Mouse (Mus musculus) heart, postnatal 14 days (tissue): ENCODE results near the gene Khnyn. TPM values are rescaled to one million over a fixed set of nuclear protein-coding genes. Genes with fewer than 3 reads are reported as not detected.
A peak's percentile ranks its signal among the peaks of the same experiment; 100 is the strongest.

Experiments used
- DNase-seq, 2 experiments: peaks; one replicate each; pipeline ENCODE4 v3.0.0; 2021 to 2022
- intact Hi-C: fragments of 180-260 bp; cut with DNase I; formaldehyde crosslinking; loops from one replicate; pipeline ENCODE4 v1.15.1; 2025
- long read RNA-seq, 2 experiments: library from polyadenylated mRNA; stranded (forward); transcript quantifications; one replicate each; pipeline ENCODE4 v2.0.0; 2021
- total RNA-seq, 2 experiments: library from RNA; stranded (reverse); gene quantifications; 2 replicates each; pipeline ENCODE4 v1.2.3; 2021

Gene Khnyn
- 10 to 100 TPM; 13.4 to 14.3 TPM for total RNA-seq
- long read RNA-seq, experiment 1, transcript Khnyn-201 (8 exons, 3,898 nt) = major isoform, 6 of 14 reads
- long read RNA-seq, experiment 1, partial matches to known transcripts = 1 of 14 reads
- long read RNA-seq, experiment 1, other reads (novel, unspliced or antisense) = 7 of 14 reads
- long read RNA-seq, experiment 2, full-length matches to known transcripts = 9 of 13 reads
- long read RNA-seq, experiment 2, partial matches to known transcripts = 1 of 13 reads
- long read RNA-seq, experiment 2, other reads (novel, unspliced or antisense) = 3 of 13 reads

DNA sequence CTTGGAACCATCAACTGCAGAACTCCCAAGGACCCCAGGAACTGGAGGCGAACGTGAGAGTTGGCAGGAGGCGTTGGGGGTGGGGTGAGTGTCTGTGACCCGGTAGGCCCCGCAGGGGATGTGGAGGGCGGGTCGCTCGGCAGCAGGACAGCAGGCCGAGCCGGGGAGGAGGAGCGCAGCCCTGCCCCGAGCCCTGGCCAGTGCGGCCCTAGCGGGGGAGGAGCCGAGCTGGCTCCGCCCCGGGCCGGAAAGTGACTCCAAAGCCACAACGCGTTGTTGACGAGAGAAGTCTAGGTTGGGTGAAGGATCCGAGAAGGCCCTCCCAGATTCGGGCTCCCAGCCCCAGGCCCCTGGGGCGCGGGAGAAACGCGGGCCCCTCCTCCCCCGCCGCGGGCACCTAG lies at the start of gene Khnyn:
Khnyn (plus strand) TSS at position 235 of the 401 bp plus-strand sequence.
- peak; percentile 94 to 95 for DNase-seq
- intact Hi-C loops = no loop called here

DNA sequence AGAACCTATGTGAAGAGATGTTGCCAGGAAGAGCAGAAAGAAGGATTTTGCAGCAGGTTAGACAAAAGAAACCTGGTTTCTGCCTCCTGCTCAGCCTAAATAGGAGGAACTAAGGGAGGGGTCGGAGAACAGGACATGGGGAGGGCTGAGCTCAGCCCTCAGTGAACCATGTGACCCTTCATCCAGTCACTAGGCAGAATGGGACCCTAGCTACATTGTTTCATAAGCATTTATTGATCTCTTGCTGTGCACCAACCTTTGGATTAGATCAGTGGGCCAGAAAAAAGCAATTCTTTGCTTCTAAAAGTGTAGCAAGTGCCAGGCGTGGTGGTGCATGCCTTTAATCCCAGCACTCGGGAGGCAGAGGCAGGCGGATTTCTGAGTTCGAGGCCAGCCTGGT lies 46.4 kb upstream of the Khnyn start:
- DNase-seq = no peak
- intact Hi-C loops = no loop called here

DNA sequence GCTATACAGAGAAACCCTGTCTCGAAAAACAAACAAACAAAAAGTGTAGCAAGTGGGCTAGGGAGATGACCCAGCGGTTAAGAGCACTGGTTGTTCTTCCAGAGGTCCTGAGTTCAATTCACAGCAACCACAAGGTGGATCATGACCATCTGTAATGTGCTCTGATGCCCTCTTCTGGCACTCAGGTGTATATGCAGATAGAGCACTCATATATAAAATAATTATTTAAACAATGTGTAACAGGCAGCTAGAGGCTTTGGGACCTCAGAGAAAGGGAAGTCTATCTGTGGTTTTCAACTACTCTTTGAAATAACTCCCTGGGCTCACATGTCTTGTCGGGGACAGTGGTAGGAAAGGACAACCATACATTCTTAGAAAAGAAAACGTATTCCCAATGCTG lies 46.0 kb upstream of the Khnyn start:
- intact Hi-C loops = no loop called here
- no peak for DNase-seq

DNA sequence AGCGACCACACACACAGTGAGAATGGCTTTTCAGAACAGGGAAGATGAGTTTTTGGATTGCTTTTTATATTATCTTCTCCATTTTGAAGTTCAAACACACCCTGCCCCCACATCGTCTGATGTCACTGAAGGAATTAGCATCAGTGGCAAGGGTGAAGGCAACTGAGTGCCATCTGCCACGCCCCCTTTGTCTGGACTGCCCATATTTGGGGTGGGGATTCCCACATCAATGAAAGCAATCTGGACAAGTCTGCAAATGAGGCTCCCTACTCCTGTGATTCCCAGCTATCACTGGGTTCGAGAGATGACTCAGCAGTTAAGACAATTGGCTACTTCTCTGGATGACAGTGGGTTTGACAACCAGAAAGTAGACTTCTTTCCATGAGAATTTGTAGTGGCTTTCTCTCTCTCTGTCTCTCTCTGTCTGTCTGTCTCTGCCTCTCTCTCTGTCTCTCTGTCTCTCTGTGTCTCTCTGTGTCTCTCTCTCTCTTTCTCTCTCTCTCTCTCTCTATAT lies 43.8 kb upstream of the Khnyn start:
- DNase-seq = no peak
- intact Hi-C loops = no loop called here

DNA sequence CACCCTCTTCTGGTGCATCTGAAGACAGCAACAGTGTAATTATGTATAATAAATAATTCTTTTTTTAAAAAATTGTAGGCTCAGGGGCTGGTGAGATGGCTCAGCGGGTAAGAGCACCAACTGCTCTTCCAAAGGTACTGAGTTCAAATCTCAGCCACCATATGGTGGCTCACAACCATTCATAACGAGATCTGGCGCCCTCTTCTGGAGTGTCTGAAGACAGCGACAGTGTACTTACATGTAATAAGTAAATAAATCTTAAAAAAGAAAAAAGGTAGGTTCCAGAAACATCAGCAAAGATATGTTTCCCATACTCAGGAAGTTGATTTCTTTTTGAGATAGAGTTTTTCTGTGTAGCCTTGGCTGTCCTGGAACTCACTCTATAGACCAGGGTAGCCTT lies 42.0 kb upstream of the Khnyn start:
- intact Hi-C loops = no loop called here
- DNase-seq = no peak

DNA sequence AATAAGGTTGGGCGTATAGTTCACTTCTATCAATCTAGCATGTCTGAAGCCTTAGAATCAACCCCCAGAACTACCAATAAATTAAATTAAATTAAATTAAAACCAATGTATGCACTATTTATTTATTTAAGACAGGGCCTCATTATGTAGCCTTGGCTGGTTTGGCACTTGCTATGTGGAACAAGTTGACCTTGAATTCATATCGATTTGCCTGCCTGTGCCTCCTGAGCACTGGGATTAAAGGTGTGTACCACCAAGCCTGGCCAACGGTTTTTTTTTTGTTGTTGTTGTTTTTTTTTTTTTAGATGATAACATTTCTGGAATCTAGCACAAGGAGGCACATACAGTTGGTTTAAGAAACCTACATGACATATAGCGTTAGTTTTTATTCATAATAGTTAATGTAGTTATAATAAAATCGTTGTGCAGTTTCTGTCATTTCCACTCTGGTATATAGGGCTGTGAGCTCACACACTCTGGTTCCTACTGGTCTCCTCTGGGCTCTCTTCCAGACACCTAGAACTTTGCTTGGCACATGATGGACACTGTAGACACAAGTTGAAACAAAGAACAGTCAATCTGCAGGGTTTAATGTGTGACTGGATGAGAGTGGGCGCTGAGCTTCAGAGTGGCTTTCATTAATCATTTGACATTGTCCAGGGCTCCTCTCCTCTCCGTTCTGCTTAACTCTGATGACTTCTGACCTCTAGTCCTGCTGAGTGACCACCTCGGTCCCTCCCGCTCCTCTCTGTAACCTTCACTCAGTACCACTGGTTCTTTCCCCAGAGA lies 39.0 kb upstream of the Khnyn start:
- DNase-seq = no peak
- intact Hi-C loops = no loop called here

DNA sequence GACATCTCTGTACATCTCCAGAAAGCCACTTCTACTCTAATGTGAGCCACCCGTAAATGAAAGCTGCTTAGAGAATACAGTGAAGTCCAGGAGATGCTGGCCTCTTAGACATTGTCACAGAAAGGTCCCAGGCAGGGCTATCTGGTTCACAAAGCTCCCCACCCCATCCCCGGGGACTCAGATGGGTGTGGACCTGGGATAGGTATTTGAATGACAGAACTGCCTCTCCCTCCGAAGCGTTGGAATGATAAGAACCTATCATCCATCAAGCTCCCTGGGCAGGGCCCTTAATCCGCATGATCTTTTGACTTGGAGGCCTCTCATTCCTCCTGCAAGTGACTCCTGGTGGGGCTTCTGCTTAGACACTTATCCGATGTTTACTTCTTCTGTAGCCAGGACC lies 33.9 kb upstream of the Khnyn start:
- intact Hi-C loops = no loop called here
- DNase-seq = no peak

DNA sequence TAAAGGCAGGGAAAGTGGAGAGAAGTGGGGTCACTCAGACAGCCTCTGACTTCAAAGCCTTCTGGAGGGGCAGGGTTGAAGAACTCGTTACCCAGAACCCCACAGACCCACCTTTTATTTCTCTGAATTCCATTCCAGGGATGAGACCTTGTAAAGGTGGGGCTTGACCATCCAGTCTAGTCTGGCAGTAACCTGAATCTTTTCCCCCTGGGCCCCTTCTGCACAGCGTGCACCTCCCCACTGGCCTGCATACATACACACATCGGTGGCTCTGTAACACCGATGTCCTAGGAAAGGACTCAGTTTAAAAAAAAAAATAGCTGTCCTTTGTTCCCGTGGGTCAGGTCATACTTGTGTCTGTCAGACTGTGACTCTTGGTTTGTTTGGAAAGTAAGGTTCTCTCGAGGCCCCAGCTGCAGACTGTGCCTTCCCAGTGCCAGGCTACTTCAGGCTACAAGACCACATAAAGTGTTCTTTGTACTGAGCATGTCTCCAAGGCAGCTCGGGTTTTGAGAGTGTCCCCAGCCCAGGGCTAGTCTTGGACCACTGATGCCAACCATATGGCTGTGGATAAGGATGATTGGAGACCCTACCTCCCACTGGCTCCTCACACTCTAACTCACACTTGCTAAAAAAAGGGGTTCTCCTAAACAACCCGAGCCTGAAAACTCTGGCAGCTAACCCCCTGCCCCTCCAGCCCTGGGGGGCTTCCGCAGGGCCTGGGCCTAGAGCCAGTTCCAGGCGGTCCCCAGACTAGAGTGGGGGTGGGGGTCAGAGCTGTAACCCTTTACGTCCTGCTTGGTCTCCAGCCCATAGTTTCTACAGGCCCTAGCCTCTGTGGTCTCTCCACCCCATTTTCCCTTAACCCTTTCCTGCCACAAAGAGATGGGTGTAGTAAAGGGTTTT lies 31.8 kb upstream of the Khnyn start:
- intact Hi-C loops = no loop called here
- no peak for DNase-seq

DNA sequence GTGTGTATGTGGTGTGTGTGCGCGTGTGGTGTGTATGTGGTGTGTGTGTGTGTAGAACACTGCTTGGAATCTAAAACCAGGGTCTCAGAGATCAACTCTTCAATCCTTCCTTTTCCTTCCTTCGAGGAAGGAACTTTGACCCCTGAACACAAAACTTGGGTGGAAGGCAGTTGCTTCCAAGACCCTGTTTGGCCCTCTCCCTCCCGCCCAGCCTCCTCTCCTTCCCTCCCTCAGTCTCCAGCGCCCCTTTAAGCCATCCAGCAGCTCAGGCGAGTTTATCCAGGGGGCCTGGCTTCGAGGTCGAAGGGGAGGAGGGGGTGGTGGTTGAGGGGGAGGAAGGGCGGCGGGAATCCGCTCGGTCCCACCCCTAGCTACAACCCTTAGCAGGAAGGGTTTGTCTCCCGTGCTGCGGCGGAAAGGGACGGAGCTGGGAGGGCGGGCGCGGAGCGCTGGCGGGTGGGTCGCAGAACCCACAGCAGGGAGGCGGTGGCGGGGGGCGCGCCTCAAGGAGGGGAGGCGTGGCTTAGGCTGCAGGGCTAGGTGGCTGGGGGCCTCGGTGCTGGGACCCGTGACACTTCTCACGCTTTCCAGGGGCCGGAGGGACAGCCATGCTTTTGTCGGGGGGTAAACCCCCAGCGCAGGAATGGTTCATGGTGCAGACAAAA lies 31.0 kb upstream of the Khnyn start, which contains the start of gene Nynrin:
Nynrin (plus strand) TSS at position 390 of the 665 bp plus-strand sequence.
- peak; percentile 83 to 84 for DNase-seq
- intact Hi-C loops = loop anchor here (2.0 kb wide), 1 partner anchor 31 kb away; the partner anchor contains the start of gene Nfatc4

DNA sequence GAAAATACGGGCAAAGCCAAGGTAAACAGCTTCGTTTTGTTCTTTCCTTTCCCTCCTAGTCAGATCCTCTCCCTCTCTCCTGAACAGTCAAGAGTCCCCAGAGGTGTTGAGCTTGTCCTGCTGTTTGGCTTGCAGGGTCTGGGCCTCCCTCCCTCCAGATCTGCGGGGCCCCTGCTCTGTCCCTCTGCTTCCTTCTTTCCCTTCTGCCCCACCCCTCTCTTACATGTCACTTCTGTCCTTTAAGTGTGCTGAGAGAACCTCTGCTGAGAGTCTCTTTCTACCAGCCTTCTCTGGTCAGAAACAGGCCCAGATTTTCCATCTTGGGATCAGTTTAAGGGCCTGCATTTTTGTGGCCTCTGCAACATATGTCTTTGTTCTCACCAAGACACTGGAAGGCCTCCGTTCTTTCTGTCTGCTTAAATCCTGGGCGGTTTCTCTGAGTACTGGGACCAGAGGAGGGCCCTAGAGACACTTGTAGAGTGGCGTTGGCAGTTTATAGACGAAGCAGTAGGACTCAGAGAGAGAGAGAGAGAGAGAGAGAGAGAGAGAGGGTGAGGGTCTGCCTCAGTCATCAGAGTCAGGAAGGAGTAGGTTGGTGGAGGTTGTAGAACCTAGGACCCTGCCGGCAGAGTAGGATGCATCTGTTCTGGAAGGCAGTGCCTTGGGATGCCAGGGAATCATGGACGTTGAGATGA lies 30.2 kb upstream of the Khnyn start:
- DNase-seq = peak in 1 of 2 experiments; percentile 25
- intact Hi-C loops = loop anchor here (2.0 kb wide), 1 partner anchor 32 kb away; the partner anchor contains the start of gene Nfatc4

DNA sequence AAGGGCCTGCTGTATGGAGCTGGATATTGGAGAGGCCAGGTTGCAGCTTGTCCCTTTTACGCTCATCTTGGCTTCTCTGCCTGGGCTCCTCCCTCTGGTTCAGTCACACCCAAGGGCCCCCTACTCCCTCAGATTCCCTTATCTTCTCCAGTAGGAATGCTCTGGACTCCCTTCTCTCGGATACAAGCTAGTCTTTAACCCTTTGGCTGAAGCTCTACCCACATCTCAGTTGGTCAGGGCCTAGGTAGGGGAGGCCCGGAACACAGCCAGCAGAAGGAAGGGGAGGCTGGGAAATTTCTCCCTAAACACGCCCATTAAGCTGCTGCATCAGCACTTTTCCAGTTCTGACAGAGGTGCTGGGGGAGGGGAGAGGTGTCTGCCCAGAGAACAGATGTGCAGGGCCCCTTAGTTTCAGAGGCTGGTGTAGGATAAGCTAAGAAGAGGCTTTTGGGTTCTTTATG lies 29.6 kb upstream of the Khnyn start:
- peak; percentile 44 to 53 for DNase-seq
- intact Hi-C loops = loop anchor here (2.0 kb wide), 1 partner anchor 32 kb away; the partner anchor contains the start of gene Nfatc4

DNA sequence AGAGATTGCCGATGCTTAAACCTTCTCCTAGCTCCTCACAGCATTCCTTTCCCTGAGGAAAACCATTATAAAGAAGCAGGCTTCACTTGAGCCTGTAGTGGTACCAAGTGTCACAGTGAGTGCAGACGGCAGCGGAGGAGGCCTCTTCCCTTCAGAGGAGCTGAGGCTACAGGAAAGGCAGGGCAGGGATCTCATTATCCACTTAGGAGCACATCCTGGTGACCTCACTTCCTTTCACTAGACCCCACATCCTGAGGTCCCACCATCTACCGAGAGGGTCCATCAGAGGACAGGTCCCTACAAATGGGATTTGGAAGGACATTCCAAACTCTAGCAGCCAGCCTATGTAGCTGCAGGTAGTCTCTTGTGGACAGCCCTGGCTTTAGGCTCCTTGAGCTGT lies 27.2 kb upstream of the Khnyn start:
- intact Hi-C loops = no loop called here
- DNase-seq = no peak

DNA sequence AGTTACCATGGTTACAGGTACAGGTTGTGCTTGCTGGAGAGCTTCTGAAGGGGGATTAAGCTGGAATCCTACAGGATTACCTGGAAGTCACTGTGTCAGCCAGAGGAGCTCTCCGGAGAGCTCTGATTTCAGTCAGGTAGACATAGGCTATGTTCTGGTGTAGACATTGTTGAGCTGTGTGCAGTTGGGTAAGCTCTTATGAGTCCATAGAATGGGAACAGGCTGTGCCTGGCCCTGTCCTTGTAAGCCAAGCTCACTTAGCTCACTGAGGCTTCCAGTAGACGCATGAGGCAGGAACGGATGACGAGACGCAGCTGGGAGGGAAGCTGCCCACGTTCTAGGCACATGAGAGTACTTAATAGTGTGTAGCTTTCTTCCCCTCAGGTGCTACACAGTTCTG lies 22.6 kb upstream of the Khnyn start:
- intact Hi-C loops = no loop called here
- DNase-seq = no peak

DNA sequence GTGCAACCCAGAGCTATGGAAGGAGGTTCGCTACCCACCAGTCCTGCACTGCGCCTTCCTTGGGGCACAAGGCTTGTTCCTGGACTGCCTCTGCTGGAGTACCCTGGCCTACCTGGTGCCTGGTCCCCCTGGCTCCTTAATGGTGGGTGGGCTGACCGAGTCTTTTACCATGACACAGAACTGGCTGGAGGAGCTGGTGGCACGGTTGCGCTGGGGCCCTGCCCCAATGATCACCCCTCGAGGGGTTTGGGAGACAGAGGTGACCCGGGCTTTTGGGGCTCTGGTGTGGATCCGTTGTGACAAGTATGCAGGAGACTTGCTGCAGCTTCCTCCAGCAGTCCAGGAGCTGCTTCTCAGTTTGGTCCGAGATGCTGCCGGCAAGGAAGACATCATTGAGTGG lies 21.8 kb upstream of the Khnyn start:
- intact Hi-C loops = no loop called here
- no peak for DNase-seq

DNA sequence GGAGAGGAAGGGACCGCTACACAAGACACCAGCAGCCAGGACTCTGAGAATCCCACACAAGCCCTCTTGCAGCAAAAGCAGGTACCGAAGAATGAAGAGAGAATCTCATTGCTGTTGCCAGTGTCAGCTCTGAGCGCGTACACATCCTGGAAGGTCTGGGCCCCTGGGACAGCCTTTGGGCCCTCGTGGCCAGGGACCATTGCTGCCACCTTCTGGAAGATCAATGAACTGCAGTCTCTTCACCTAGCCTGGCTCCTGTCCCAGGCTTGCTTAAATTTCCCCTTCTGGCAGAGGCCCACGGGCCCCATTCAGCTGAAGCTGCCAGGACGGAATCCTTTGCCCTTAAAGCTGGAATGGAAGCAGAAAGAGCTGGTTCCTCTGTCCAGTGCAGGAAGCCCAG lies 21.0 kb upstream of the Khnyn start:
- peak; percentile 76 to 89 for DNase-seq
- intact Hi-C loops = loop anchor here (2.0 kb wide), 1 partner anchor 81 kb away; no protein-coding TSS in a partner anchor

DNA sequence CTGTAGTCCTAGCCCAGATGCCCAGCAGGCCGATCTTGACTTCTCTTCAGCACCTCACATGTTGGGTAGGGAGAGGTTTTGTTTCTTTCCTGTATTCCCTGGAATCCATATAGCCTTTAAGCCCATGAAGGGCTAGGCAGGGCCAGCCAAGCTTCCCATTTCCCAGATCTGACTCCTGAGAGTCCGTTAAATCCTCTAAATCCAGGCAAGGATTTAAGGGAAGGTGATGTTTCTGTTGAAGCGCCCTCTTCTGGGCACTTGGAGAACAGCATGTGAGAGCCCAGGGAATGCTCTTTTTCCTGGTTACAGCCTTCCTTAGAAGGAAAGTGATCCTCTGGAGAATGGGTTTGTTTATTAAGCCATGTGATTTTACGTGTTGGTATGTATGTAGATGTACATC lies 17.8 kb upstream of the Khnyn start:
- DNase-seq = peak; percentile 66 to 78
- intact Hi-C loops = loop anchor here (1.0 kb wide), 1 partner anchor 45 kb away; no protein-coding TSS in a partner anchor

DNA sequence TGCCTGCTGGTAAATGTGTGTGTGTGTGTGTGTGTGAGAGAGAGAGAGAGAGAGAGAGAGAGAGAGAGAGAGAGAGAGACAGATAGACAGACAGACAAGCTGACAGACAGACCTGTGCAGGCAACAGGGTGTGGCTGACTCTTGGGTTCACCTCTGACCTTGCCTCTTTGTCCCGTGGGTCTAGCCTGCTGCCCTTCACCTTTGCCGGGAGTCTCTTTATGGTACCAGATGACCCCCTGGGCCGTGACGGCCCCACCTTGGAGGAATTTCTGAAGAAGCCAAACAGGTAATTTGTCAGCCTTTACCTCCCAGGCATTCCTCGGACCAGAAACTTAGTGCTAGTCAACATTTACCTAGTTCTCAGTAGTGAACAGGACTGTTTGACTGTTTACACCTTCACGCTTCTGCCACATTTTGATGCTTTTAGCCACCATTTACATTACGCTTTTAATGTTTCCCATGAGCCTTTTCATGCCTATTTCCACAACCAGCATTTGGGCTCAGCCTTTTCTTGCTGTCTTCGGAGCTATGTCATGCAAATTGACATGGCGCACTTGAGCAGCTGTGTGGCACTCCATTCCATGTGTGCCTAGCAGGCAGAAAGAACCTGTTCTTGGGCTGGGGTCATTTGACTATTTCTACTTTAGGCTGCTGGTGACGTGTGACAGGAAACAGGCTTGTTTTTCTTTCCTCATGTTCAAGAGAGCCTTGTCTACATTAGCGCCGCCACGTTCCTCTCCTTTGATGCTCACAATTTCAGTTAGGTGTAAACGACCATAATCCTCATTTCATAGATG lies 16.3 kb upstream of the Khnyn start:
- no peak for DNase-seq
- intact Hi-C loops = no loop called here

DNA sequence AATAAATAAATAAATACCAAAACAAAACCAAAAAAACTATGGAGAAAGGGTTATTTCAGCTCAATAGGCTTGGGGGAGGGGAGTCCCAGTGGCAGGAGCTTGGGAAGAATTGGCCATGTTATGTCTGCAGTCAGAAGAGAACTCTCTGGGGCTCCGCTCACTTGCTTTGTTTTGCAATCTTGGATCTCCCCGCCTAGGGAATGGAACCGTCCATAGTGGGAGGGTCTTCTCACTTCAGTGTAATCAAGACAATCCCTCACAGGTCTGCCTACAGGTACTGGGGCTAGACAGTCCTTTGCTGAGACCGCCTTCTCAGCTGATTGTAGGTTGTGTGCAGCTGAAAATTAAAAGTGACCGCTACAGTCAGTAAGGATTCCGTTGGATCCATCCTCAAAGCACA lies 15.2 kb upstream of the Khnyn start:
- intact Hi-C loops = no loop called here
- DNase-seq = no peak
